Mouse (Mus musculus) hindbrain, embryonic 11.5 days (tissue): ENCODE results near the gene Cda. TPM values are rescaled to one million over a fixed set of nuclear protein-coding genes. Genes with fewer than 3 reads are reported as not detected.

ENCODE experiments used
- ATAC-seq: fragments of 200-750 bp; cut with Nextera tagmentation; 2 replicates; pipeline ENCODE4 v1.8.0; 2017; ENCODE audit warnings: mild to moderate bottlenecking, moderate TSS enrichment, moderate library complexity; ENCODE audit not compliant: low FRiP score
- DNase-seq: peaks from one replicate; pipeline ENCODE4 v3.0.0-alpha.2; 2015; ENCODE audit warnings: low spot score
- H3K27ac ChIP-seq: fragments of 300-500 bp; sonication (generic); 2 replicates; pipeline ENCODE4 v1.5.1; 2014; ENCODE audit warnings: mild to moderate bottlenecking, low read depth, low read length
- H3K27me3 ChIP-seq: fragments of 300-500 bp; sonication (generic); 2 replicates; pipeline ENCODE4 v1.6.1; 2014; ENCODE audit warnings: mild to moderate bottlenecking, low read length, moderate library complexity, mixed read lengths; ENCODE audit not compliant: control insufficient read depth, insufficient read depth
- H3K36me3 ChIP-seq: fragments of 300-500 bp; sonication (generic); 2 replicates; pipeline ENCODE4 v1.6.1; 2014; ENCODE audit warnings: mild to moderate bottlenecking, low read length, moderate library complexity, mixed read lengths; ENCODE audit not compliant: control insufficient read depth, insufficient read depth
- H3K4me1 ChIP-seq: fragments of 300-500 bp; sonication (generic); replicated peaks from 2 replicates; pipeline ENCODE4 v1.6.1; 2014; ENCODE audit warnings: low read length, mixed read lengths; ENCODE audit not compliant: control insufficient read depth, insufficient read depth
- H3K4me2 ChIP-seq: fragments of 300-500 bp; sonication (generic); replicated peaks from 2 replicates; pipeline ENCODE4 v1.6.1; 2014; ENCODE audit warnings: mild to moderate bottlenecking, low read depth, low read length
- H3K4me3 ChIP-seq: fragments of 300-500 bp; sonication (generic); 2 replicates; pipeline ENCODE4 v1.5.1; 2014; ENCODE audit warnings: low read depth, low read length
- H3K9ac ChIP-seq: fragments of 300-500 bp; sonication (generic); 2 replicates; pipeline ENCODE4 v1.6.1; 2014; ENCODE audit warnings: low read depth, low read length
- H3K9me3 ChIP-seq: fragments of 300-500 bp; sonication (generic); 2 replicates; pipeline ENCODE4 v1.6.1; 2016; ENCODE audit warnings: low read length; ENCODE audit not compliant: control insufficient read depth
- WGBS: fragments of 180-500 bp; shearing (Covaris S2); extraction: QIAGEN DNeasy Blood & Tissue Kit; methylation state at CpG from one replicate; pipeline ENCODE4 v1.1.7; 2014; 5-methylcytosine and 5-hydroxymethylcytosine counted together
- polyA plus RNA-seq: library from polyadenylated mRNA; unstranded; fragments of >200 nt; fragmentation: Nextera tagmentation; extraction: Ambion mirVana; gene quantifications from 2 replicates; pipeline ENCODE4 v1.2.1, GENCODE M21; 2014

The Cda gene
- polyA plus RNA-seq, 1 experiment from 2014 or later: 3.0 TPM

- ATAC-seq (no peak), DNase-seq (no peak)
- no peaks in the 10 kb centered on the region for H3K9me3 ChIP-seq
- H3K4me1 ChIP-seq: no peaks in the 10 kb centered on the region
- no peaks in the 10 kb centered on the region for H3K27me3 ChIP-seq
- no peak overlapping the region for H3K4me2 ChIP-seq
- peaks cover 14% of the 10 kb centered on the region for H3K36me3 ChIP-seq
- H3K9ac ChIP-seq: no peak overlapping the region
- no peak overlapping the region for H3K27ac ChIP-seq
- WGBS: 93% methylated on average over 11 of the region's 11 CpGs
- no peak overlapping the region for H3K4me3 ChIP-seq
Observed at GRCm38 (mm10) chr4:138313021-138313420, 54.8 kb downstream of the Cda start.

GRCm38 (mm10) chr4:138312105-138312504, 55.7 kb downstream of the Cda start:
- Histone ChIP-seq H3K36me3 (peaks cover 14% of the 10 kb centered on the region), H3K4me3 (no peak overlapping the region), H3K27me3 (no peaks in the 10 kb centered on the region), H3K9me3 (no peaks in the 10 kb centered on the region), H3K27ac (no peak overlapping the region), H3K4me2 (no peak overlapping the region), H3K9ac (no peak overlapping the region), H3K4me1 (no peaks in the 10 kb centered on the region)
- 90% methylated on average over 3 of the region's 3 CpGs for WGBS
- ATAC-seq (no peak), DNase-seq (no peak)

- no peaks in the 10 kb centered on the region for H3K9me3 ChIP-seq
- no peak overlapping the region for H3K27ac ChIP-seq
- no peak overlapping the region for H3K4me2 ChIP-seq
- H3K4me1 ChIP-seq: no peaks in the 10 kb centered on the region
- WGBS: 72% methylated on average over 8 of the region's 8 CpGs
- ATAC-seq: peak; percentile 10; the same call in 1 of the 2 replicates
- H3K9ac ChIP-seq: no peak overlapping the region
- peak; percentile 60 for DNase-seq
- peaks cover 14% of the 10 kb centered on the region for H3K36me3 ChIP-seq
- H3K27me3 ChIP-seq: no peaks in the 10 kb centered on the region
- no peak overlapping the region for H3K4me3 ChIP-seq
Observed at GRCm38 (mm10) chr4:138311595-138311994, 56.2 kb downstream of the Cda start.

GRCm38 (mm10) chr4:138310311-138310910, 57.4 kb downstream of the Cda start:
- Histone ChIP-seq H3K4me2 (no peak overlapping the region), H3K9me3 (no peaks in the 10 kb centered on the region), H3K4me3 (no peak overlapping the region), H3K27ac (no peak overlapping the region), H3K4me1 (peaks cover 4% of the 10 kb centered on the region), H3K27me3 (no peaks in the 10 kb centered on the region), H3K9ac (no peak overlapping the region), H3K36me3 (peaks cover 14% of the 10 kb centered on the region)
- no peak for DNase-seq
- ATAC-seq: no peak
- WGBS: 94% methylated on average over 19 of the region's 19 CpGs

- Histone ChIP-seq H3K4me1 (peaks cover 4% of the 10 kb centered on the region), H3K27me3 (no peaks in the 10 kb centered on the region), H3K4me2 (no peak overlapping the region), H3K9ac (no peak overlapping the region), H3K36me3 (peaks cover 10% of the 10 kb centered on the region), H3K27ac (no peak overlapping the region), H3K9me3 (no peaks in the 10 kb centered on the region), H3K4me3 (no peak overlapping the region)
- ATAC-seq (no peak), DNase-seq (no peak)
- 96% methylated on average over 12 of the region's 12 CpGs for WGBS
Observed at GRCm38 (mm10) chr4:138307739-138308138, 60.1 kb downstream of the Cda start.

DNA sequence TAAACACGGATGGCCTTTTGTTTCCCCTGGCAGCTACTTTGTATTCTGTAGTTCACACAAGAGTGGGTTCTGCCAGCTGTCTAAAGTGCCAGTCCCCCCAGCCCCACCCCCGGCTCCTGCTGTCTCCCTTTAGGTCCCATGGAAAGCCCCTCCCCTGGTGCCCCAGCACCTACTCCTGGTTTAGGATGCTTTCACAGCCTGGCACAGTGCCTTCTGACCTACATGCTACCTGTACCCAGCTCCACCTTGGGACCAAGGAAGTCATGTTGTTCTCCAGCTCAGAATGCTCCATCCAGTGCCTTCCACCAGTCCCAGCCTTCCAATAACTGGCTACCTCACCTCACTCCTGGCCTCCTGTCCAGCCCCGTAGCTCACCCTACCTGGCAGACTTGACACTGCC, 60.8 kb downstream of the Cda start:
- no peak overlapping the region for H3K4me2 ChIP-seq
- peaks cover 4% of the 10 kb centered on the region for H3K4me1 ChIP-seq
- ATAC-seq: no peak
- no peak overlapping the region for H3K27ac ChIP-seq
- WGBS: 85% methylated on average over 3 of the region's 3 CpGs
- H3K9ac ChIP-seq: no peak overlapping the region
- H3K4me3 ChIP-seq: no peak overlapping the region
- H3K36me3 ChIP-seq: peaks cover 10% of the 10 kb centered on the region
- no peak for DNase-seq
- no peaks in the 10 kb centered on the region for H3K27me3 ChIP-seq
- no peaks in the 10 kb centered on the region for H3K9me3 ChIP-seq

- DNase-seq (peak; percentile 97), ATAC-seq (peak; percentile 99)
- under 1% methylated on average over 63 of the region's 64 CpGs for WGBS
- Histone ChIP-seq H3K9me3 (no peaks in the 10 kb centered on the region), H3K36me3 (0 out of 2 replicates have a peak, but pooled peaks cover 3% of the 10 kb centered on the region), H3K4me1 (peaks cover 4% of the 10 kb centered on the region), H3K9ac (peak within 1 kb of the TSS; percentile 85), H3K4me2 (peak within 1 kb of the TSS; percentile 80), H3K4me3 (peak within 1 kb of the TSS; percentile 84), H3K27me3 (no peaks in the 10 kb centered on the region), H3K27ac (peak within 1 kb of the TSS; percentile 63)
Observed at GRCm38 (mm10) chr4:138304340-138305104, 63.3 kb downstream of the Cda start, which contains the start of gene Ddost. TSS of gene Ddost (plus strand) at chr4:138304730.

DNA sequence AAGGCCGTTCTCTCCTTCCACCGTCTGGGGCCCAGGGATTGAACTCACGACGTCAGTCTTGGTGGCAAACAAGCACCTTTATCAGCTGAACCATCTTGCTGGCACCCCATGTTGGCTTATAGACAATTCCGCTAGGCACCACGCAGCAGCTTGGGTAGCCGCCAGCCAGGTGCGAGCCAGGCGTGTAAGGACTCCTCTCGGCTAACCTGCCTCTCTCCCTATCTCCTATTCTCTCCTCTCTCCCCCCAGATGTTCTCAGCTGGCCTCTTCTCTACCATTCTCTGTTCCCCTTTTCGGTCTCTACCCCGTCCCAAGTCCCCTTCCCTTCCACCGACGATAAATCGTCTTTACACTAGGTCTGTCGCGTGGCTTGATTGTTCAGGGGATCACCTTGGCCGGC, 64.0 kb downstream of the Cda start:
- H3K36me3 ChIP-seq: no peaks in the 10 kb centered on the region
- DNase-seq (no peak), ATAC-seq (no peak)
- peak overlapping the region; percentile 70 for H3K9ac ChIP-seq
- WGBS: 20% methylated on average over 18 of the region's 18 CpGs
- H3K27me3 ChIP-seq: no peaks in the 10 kb centered on the region
- H3K27ac ChIP-seq: peak overlapping the region; percentile 37; the same call in 1 of the 2 replicates
- H3K4me1 ChIP-seq: peaks cover 4% of the 10 kb centered on the region
- peak overlapping the region; percentile 55 for H3K4me3 ChIP-seq
- peak overlapping the region; percentile 64 for H3K4me2 ChIP-seq
- no peaks in the 10 kb centered on the region for H3K9me3 ChIP-seq

- 86% methylated on average over 3 of the region's 3 CpGs for WGBS
- Histone ChIP-seq H3K27ac (no peak overlapping the region), H3K4me2 (no peak overlapping the region)
Observed at GRCm38 (mm10) chr4:138303011-138303410, 64.8 kb downstream of the Cda start.

More at GRCm38 (mm10) chr4:138303011-138303410, 64.8 kb downstream of the Cda start:
- H3K27me3 ChIP-seq: no peaks in the 10 kb centered on the region
- no peak overlapping the region for H3K9ac ChIP-seq
- H3K36me3 ChIP-seq: no peaks in the 10 kb centered on the region
- DNase-seq (no peak), ATAC-seq (no peak)
- no peaks in the 10 kb centered on the region for H3K9me3 ChIP-seq
- peaks cover 4% of the 10 kb centered on the region for H3K4me1 ChIP-seq
- H3K4me3 ChIP-seq: no peak overlapping the region
